Mouse (Mus musculus): ENCODE data around the gene Slc25a21.
A peak's percentile ranks its signal among the peaks of the same experiment; 100 is the strongest.

Slc25a21 gene

GRCm38 (mm10) chr12:57016324-57016723 lies 180.9 kb downstream of the Slc25a21 start:
- DNase-seq (ENCODE audit: low read depth, low spot score): no peak

DNA sequence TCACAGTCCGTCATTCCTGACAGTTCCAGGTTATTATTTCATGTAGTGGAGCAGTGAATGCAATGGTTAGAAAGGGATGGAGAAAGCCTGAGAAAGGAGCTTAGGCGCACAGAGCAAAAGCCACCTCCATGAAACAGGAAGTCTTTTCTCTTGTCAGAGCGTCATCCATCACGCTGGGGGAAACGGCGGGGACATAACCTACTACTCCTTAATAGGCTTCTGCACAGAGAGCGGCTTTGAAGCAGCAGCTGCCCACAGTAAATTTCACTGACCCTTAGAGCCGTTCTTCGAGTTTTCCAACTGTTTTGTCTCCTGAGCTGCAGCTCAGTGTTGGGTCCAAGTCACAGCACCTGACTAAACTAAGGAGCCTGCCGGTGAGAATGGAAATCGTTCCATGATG lies 188.3 kb downstream of the Slc25a21 start:
- no peak for DNase-seq (ENCODE audit: low read depth, low spot score)

DNA sequence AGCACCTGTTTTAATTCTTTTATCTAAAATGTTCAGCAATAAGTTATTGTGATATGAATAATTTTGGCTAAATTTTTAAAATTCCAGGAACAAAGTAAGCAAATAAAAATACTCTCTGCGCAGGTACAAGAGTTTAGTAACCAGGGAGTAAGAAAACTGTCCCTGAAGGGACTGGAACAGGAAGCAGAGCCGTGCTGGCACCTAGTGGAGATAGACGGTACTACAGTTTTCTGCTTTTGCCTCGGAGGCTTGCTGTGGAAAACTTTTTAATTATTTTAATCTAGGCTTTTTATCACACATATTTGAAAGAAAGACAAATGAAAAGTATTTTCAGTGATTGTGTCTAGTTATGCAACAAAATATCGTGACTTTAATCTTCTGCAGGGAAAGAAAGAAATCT lies 211.2 kb downstream of the Slc25a21 start:
- peak; percentile 16 for DNase-seq (ENCODE audit: low read depth, low spot score)

GRCm38 (mm10) chr12:56982066-56982626 lies 215.1 kb downstream of the Slc25a21 start:
- DNase-seq (ENCODE audit: low read depth, low spot score): no peak

DNA sequence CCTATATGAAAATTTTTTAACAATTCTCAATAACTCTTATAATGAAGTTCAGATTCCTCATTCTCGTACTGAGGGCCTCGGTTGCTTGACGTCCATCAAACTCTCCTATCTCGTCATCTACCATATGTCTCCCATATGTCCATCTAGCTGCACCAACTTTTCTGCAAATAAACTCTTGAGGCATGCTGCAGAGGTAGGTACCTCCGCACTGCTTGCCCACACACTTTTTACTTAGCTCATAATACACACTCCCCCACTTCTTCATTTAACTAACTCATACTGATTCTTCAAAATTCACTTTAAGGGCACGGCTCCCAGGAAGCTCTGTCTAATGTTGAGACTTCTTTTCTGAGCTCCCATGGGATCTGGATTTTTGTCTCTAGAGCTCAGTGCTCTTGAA lies 222.0 kb downstream of the Slc25a21 start:
- DNase-seq (ENCODE audit: low read depth, low spot score): peak; percentile 10

- DNase-seq (ENCODE audit: low read depth, low spot score): no peak
Observed at GRCm38 (mm10) chr12:56963236-56963635, 234.0 kb downstream of the Slc25a21 start.

DNA sequence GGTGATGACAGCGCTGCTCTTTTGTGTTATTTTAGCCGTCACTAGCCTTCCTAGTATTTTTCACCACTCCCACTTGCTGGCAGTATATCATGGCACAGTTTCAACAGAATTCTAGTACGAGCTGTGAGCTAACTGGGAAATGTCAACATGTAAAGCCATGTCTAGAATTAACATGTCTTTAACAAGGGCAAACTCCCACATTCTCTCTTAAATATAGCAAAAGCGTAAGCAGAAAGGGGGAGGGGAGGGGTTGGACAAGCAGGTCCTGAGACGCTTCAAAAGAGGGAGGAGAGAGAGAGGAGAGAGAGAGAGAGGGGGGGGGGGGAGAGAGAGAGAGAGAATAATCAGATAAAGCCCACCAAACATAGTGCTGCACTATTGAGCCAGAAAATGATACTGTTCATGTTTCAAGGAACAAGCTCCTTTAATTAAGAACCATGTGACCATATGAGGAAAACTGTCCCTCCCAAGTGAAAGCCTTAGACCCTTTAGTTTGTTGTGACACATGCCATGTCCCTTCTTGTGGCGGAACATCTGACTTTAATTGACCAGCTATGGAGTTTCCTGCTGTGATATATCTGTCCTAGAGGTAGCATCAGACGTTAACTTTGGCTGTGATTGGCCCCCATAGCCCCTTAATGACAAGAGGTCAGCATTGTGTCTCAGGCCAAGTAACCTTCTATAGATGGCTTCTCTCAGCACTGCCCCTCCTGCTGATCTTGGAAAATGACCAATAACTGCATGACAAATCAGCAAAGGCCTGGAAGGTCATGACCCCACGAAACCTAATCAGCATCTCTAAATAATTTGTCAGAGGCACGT lies 237.8 kb downstream of the Slc25a21 start:
- DNase-seq (ENCODE audit: low read depth, low spot score): peak; percentile 6

DNA sequence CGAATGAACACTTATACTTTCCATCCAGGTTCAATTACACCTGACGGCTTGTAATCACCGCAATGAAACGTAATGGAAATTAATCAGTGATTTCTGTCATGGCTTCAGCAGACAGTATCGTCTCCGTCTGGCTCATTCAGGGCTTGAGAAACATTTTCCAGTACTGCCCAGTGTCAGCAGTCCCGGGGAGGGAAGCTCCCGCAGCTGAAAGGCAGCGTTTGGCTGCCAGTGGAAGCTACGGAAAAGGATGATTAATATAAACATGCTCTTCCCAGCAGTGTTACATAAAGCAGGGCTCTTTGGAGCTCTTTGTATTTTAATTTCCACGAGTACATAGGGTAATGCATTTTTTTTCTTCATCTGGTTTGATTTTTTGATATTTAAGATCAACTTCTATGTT lies 239.0 kb downstream of the Slc25a21 start:
- DNase-seq (ENCODE audit: low read depth, low spot score): no peak

DNA sequence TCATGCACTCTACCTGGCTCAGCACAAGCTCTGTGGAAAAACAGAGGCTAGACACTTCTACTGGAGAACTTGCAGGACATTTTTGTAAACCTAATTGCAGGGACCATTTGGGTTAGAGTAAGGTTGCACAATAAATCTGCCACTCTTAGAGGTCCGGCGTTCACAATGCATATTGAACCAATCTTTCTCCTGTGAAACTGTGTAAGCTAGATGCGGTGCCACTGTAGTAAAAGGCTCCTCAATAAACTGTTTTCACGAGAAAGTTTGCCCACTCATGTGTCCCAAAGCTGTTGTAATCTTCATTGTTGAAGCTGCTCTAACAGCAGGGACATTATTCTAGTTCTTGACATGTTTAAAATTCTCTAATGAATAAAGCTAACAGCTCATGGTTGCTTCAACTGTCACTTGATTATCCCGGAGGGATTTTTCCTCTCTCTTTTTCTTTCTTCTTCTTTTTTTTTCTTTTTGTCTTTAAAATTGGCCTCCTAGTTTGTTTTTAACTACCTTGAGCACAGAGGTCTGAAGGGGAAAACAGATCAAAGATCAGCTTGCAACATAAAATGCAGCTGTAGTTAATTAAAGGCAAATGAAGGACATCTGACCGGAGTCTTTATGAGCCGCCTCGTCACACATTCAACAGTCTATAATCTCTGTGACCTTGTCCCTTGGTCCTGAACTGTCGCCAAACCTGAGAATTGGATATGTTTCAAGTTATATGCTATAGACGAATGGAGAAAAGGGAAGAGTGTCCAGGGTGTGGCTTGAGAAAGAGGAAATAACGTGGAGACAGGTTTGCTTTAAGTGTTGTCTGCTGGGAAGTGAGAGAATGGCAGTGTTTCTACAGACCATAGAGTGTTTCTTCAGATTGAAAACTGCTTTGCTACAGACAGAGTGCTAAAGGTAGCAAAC lies 245.3 kb downstream of the Slc25a21 start:
- DNase-seq (ENCODE audit: low read depth, low spot score): no peak

- no peak for DNase-seq (ENCODE audit: low read depth, low spot score)
Observed at GRCm38 (mm10) chr12:56944265-56944664, 253.0 kb downstream of the Slc25a21 start.

DNA sequence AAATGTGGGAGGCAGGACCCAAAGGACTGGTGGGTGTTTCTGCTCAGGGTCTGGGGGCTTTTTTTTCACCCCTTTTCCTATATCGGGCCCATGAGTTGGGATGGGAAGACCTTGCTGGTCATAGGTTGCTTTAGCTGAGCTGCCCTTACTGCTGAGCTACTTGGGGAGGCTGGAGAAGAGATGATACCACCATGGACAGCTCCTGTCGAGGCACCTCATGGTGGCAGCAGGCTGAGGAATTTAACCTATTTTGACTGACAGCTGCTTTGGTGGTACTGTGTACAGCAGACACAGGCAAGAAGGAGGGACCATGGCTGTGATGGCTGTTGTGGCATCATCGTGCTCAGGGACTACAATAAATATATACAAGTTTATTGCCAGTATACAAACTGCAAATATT lies 256.4 kb downstream of the Slc25a21 start:
- DNase-seq (ENCODE audit: low read depth, low spot score): no peak

GRCm38 (mm10) chr12:56918145-56918544 lies 279.1 kb downstream of the Slc25a21 start:
- DNase-seq (ENCODE audit: low read depth, low spot score): no peak

DNA sequence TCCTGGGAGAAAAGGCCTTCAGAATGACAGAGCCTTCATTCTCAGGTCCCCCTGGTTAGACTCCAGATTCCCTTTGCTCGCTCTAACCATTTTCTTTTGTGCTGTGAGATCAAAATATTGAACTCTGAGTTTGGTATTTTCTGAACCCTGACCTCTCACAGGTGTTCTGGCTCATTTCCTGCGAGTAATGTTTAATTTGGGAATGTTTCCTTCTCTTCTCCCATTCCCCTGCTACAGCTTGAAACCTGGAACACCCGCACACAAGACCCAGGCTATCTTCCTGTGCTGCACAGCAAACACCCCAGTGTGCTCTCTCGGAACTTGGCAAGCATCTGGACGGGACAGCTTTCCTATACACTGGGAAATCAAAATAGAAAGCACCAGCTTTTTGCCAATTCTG lies 290.8 kb downstream of the Slc25a21 start:
- DNase-seq (ENCODE audit: low read depth, low spot score): no peak

- no peak for DNase-seq (ENCODE audit: low read depth, low spot score)
Observed at GRCm38 (mm10) chr12:56905652-56906305, 291.5 kb downstream of the Slc25a21 start.

DNA sequence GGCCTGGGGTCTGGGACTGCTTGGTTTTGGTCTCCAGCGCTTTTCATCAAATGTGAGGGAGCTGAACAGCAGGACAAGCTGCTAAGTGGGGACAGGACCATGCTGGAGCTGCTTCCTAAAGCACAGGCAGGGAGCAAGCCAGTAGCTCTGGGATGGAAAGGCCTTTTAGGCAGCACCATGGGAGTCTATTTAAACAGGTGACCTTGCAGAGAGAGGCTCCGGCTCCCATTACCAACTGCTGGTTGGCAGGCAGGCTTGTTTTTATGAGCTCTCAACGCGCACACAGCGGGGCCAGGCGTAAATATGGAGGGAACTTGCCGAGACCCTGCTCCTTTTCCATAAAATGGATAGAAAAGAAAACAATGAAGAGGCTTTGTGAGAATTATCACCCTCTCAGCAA lies 292.1 kb downstream of the Slc25a21 start:
- no peak for DNase-seq (ENCODE audit: low read depth, low spot score)

DNA sequence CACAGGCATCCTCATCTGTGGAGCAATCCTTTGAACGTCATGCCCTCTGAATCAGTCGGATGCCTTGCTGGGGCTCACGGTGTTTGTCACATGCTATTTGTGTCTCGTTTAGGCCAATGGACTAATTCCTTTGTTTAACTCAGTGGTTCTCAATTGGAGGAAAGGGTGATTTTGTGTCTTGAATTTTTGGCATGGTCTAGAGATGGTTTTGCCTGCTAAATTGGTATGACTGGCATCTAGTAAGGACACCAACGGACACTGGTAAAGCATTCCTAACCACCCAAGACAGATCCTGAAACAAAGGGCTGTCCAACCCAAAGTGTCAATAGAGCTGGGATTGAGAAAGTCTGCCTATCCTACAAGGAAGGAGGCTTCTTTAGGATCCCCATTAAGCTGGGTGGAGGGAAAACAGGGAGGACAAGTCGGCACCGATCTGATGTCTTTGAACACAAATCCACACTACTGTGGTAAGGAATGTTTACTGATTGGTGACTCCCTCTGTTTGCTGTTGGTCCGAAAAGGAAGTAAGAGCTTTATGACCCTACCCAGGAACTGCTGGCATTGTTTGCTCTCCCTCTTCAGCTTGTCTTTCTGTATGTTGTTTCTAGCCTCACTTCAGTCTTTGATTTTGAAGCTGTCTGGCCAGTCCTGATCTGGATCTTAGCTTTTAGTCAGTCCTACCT lies 294.4 kb downstream of the Slc25a21 start:
- DNase-seq (ENCODE audit: low read depth, low spot score): no peak

DNA sequence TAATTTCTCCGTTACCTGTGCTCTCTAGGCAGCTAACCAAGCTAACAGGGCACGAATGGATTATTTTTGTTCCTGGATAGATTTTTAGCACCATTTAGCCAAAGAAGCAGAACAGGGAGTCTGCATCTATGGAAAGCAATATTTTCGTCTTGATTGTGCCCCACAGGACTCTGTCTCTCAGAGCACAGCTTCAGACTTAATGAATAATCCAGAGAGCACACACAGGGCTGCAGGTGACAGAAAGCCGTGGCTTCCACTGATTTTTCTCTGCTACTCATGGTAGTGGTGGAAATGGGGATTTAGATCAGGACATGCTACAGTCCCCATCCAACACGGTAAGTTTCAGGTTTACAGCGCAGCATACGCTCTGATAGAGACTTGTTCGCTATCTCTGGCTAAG lies 299.3 kb downstream of the Slc25a21 start:
- DNase-seq (ENCODE audit: low read depth, low spot score): no peak

DNA sequence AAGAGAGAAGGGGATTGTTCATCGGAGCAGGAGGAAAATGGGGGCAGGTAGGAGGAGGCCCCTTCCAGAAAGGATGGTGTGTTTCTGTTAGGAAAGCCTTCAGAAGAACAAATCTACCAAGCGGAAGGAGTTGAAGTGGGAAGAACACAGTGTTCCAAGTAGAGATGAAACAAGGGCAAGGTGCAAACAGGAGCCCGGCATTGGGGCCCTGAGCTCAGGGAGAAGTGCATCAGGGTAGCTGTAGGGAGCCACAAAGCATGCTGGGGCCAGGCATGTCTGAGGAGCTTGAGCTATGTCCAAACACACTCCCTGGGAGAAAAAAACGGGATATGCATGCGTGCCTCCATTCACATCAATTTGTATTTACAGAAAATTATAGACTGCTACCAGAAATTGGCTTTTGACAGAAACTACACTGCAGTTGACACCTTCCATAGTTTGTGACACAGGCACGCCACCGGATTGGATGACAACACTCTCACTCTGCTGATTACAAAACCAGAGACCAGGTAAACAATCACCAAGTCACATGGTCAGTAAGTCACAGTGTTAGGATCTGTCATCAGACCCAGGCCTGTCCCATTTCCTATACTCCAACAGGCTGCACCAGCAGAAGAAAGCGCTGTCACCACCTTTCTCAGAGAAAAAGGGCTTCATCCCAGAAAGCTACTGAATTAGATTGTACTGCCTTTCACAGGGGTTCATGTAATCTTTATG lies 299.9 kb downstream of the Slc25a21 start:
- DNase-seq (ENCODE audit: low read depth, low spot score): no peak

GRCm38 (mm10) chr12:56894963-56895362 lies 302.3 kb downstream of the Slc25a21 start:
- DNase-seq (ENCODE audit: low read depth, low spot score): no peak

GRCm38 (mm10) chr12:56890891-56891726 lies 306.2 kb downstream of the Slc25a21 start:
- no peak for DNase-seq (ENCODE audit: low read depth, low spot score)
